Mouse (Mus musculus): ENCODE data around the gene Pbrm1.

DNA sequence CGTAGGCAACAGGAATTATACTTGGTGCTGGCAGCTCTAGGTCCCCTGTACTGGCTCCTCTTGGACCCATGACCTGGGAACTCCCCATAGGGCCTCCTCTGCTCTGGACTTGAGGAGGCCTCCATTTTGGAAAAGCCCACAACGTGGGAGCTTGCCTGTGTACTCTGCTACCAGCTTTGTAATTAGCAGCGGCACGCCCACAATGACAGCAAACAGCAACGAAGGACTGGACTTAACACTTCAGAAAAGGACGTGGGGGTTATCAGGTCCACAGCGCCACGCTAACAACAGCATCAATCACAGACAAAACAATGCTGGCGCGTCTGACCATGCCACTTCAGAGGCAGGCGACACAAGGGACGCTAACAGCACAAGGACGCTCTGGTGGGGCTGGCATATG, 152.0 kb downstream of the Pbrm1 start:
- TF ChIP-seq POLR2A (IDR thresholded peaks at IDR 0.05; ENCODE audit: control insufficient read depth, low read depth, low read length) (no peak), CTCF (IDR thresholded peaks at IDR 0.05; ENCODE audit: control insufficient read depth, insufficient read depth, insufficient replicate concordance, low read depth, low read length) (no peak)
